Mouse (Mus musculus): ENCODE measurements around the gene Smarcd2.

DNA sequence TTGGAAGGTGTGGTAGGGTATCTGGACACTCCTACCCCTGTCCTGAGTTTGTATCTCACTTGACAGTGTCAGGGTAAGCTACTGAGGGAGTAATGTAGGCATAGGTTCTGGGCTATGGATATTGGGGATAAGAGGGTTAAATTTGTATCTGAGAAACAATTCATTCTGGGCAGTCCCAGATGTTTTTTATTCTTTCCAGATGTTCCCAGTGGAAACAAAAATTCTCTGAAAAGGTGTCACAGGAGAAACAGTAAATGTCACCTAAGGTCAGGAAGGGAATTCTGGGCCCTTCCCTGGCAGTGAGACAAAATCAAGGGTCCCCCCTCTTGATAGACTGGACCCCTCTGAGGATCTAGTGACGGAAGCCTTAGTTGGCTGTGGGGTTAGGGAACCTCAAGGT is 43.6 kb upstream of the Smarcd2 start:
- no peak for TF ChIP-seq POLR2A (IDR thresholded peaks at IDR 0.05; ENCODE audit: borderline replicate concordance, control insufficient read depth, low read depth, low read length)
- TF ChIP-seq CTCF (IDR thresholded peaks at IDR 0.05; ENCODE audit: control insufficient read depth, insufficient read depth, low read length) = no peak

Data from bone marrow, adult 2 months (tissue).